Mouse (Mus musculus): ENCODE measurements around the gene Nrtn. TPM values are rescaled to one million over a fixed set of nuclear protein-coding genes. Genes with fewer than 3 reads are reported as not detected.

Gene Nrtn
- polyA plus RNA-seq, 1 experiment from 2014 or later, result 11.8 TPM

DNA sequence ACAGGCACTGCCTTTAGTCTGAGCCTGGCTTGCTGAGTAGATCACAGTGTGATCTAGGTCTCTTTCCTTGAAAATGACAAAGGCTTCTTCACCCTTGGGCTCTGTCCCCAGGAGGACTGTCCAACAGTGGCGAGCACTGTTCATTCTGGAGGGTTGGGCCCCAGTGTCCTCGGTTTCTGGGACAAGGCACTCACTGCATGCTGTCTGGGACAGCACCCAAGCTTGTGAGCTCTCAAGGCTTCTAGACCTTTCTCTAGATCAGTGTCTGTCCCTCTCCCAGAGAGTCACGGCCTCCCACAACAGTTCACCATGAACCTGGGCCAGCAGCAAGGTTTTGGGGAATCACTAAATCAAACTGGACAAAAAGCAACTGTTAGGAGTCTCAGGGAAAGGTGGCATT lies 35.3 kb upstream of the Nrtn start:
- Histone ChIP-seq H3K4me1 (replicated peaks; ENCODE audit: insufficient read depth, low read length) (no peaks in the 10 kb centered on the region), H3K27me3 (ENCODE audit: insufficient read depth, low read length) (no peaks in the 10 kb centered on the region), H3K27ac (no peak overlapping the region), H3K36me3 (ENCODE audit: insufficient read depth, low read length) (no peaks in the 10 kb centered on the region), H3K4me3 (replicated peaks; ENCODE audit: low read depth, low read length) (no peak overlapping the region), H3K4me2 (ENCODE audit: low read length) (no peak overlapping the region), H3K9me3 (replicated peaks; ENCODE audit: low read length) (no peaks in the 10 kb centered on the region), H3K9ac (ENCODE audit: low read depth, low read length) (no peak overlapping the region)
- WGBS, result 86% methylated on average over 3 of the region's 3 CpGs
- ATAC-seq (replicated peaks; ENCODE audit: low FRiP score, low read depth) (no peak), DNase-seq (ENCODE audit: low spot score) (no peak)
- no peak for TF ChIP-seq CTCF (IDR thresholded peaks at IDR 0.05; ENCODE audit: low read depth)

DNA sequence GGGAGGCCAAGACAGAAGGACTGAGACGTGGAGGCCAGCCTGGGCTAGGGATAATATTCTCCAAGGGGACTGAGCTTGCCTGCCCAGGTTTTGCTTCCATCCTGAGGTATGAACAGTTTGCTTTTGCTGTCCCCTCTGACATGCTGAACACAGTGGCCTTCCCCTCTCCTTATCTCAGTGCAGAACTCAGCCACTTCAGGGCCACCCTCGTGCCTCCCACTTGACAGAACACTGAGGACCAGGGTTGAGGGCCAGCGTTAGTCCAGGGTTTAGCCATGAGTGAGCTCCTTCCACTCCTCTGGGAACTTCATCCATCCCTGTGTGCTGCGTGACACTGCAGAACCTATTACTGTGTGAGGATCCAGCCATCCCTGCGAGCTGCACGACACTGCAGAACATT lies 32.0 kb upstream of the Nrtn start:
- H3K4me1 ChIP-seq (replicated peaks; ENCODE audit: insufficient read depth, low read length), result no peaks in the 10 kb centered on the region
- 94% methylated on average over 6 of the region's 6 CpGs for WGBS
- ATAC-seq (replicated peaks; ENCODE audit: low FRiP score, low read depth), result no peak
- H3K27ac ChIP-seq, result no peak overlapping the region
- no peaks in the 10 kb centered on the region for H3K9me3 ChIP-seq (replicated peaks; ENCODE audit: low read length)
- H3K4me3 ChIP-seq (replicated peaks; ENCODE audit: low read depth, low read length), result no peak overlapping the region
- no peak overlapping the region for H3K9ac ChIP-seq (ENCODE audit: low read depth, low read length)
- no peaks in the 10 kb centered on the region for H3K27me3 ChIP-seq (ENCODE audit: insufficient read depth, low read length)
- H3K36me3 ChIP-seq (ENCODE audit: insufficient read depth, low read length), result no peaks in the 10 kb centered on the region
- no peak for TF ChIP-seq CTCF (IDR thresholded peaks at IDR 0.05; ENCODE audit: low read depth)
- H3K4me2 ChIP-seq (ENCODE audit: low read length), result no peak overlapping the region
- DNase-seq (ENCODE audit: low spot score), result no peak

DNA sequence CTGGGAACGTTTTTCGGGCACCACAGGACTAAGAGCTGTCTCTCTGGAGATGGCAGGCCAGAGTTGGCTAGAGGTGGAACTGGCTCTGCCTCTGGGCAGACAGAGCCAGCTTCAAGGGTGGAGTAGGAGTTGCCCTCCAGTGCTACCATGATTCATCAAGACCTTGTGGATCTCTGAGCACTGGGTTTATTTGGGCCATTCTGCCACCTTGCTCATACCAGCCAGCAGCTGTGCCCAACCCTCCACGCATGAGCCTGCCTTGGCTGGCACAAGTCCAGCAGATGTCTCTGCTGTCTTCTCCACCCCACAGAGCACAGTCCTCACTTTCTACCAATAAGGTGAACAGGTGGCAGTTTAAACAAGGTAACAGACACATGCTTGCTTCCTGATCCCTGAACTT lies 31.6 kb upstream of the Nrtn start:
- no peak for TF ChIP-seq CTCF (IDR thresholded peaks at IDR 0.05; ENCODE audit: low read depth)
- Histone ChIP-seq H3K27me3 (ENCODE audit: insufficient read depth, low read length) (no peaks in the 10 kb centered on the region), H3K9me3 (replicated peaks; ENCODE audit: low read length) (no peaks in the 10 kb centered on the region), H3K9ac (ENCODE audit: low read depth, low read length) (no peak overlapping the region), H3K4me1 (replicated peaks; ENCODE audit: insufficient read depth, low read length) (no peaks in the 10 kb centered on the region), H3K36me3 (ENCODE audit: insufficient read depth, low read length) (no peaks in the 10 kb centered on the region), H3K4me3 (replicated peaks; ENCODE audit: low read depth, low read length) (no peak overlapping the region), H3K4me2 (ENCODE audit: low read length) (no peak overlapping the region), H3K27ac (no peak overlapping the region)
- ATAC-seq (replicated peaks; ENCODE audit: low FRiP score, low read depth), result no peak
- 65% methylated on average over 3 of the region's 3 CpGs for WGBS
- no peak for DNase-seq (ENCODE audit: low spot score)

DNA sequence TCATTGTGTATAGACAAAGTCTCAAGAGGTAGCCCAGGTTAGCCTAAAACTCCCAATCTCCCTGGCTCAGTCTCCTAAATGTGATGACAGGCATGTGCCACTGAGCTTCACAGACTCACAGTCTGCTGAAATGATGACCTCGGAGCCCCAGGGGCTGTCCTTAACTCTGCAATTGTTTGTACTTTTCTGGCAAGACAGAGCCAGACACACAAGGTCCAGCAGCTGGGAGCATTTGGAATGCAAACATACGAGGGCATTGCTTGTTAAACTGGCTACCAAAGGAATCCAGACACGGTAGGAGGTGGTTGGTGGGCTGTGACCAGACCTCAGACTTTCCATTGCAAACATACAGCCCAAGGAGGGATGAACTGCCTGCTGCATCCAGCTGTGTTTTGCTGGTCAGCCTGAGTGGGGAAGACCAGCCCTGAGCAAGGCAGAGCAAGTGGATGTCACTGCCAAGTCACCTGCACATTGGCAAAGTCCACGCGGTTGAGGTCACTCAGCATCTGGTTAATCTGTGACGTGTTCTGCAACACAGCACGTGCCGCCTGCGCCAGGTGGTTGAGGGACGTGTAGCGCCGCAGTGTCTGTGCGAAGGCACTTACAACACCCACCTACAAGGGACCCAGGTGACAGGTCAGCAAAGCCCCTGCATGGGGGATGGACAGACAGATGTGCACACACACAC lies 23.1 kb upstream of the Nrtn start:
- Histone ChIP-seq H3K9ac (ENCODE audit: low read depth, low read length) (no peak overlapping the region), H3K27ac (no peak overlapping the region), H3K36me3 (ENCODE audit: insufficient read depth, low read length) (no peaks in the 10 kb centered on the region), H3K4me2 (ENCODE audit: low read length) (no peak overlapping the region), H3K4me3 (replicated peaks; ENCODE audit: low read depth, low read length) (no peak overlapping the region), H3K9me3 (replicated peaks; ENCODE audit: low read length) (no peaks in the 10 kb centered on the region), H3K27me3 (ENCODE audit: insufficient read depth, low read length) (no peaks in the 10 kb centered on the region), H3K4me1 (replicated peaks; ENCODE audit: insufficient read depth, low read length) (no peaks in the 10 kb centered on the region)
- DNase-seq (ENCODE audit: low spot score), result no peak
- peak; percentile 21 for ATAC-seq (replicated peaks; ENCODE audit: low FRiP score, low read depth)
- 66% methylated on average over 13 of the region's 13 CpGs for WGBS
- no peak for TF ChIP-seq CTCF (IDR thresholded peaks at IDR 0.05; ENCODE audit: low read depth)

DNA sequence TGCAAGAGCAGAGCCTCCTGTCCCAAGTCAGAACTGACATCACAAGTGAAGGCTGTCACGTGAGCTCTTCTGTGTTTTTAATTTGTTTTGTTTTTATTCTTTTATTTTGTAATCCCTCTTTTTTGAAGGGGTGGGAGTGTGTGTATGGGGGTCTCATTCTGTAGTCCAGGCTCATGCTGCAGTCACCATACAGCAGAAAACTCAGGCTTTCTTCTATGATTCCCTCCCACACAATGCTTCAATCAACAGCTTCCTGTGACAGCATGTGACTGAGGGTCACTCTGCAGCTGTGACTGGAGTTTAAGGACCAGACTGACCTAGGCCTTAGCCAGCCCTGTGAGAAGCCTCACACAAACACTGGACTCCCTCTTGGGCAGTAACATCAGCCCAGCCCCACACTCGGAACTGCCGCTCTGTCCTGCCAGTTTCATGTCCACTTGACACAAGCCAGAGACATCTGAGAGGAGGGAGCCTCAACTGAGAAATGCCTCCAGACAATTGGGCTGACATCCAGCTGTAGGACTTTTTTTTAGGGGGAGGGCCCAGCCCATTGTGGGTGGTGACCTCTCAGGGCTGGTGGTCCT lies 21.5 kb upstream of the Nrtn start:
- Histone ChIP-seq H3K4me2 (ENCODE audit: low read length) (no peak overlapping the region), H3K27me3 (ENCODE audit: insufficient read depth, low read length) (no peaks in the 10 kb centered on the region), H3K9ac (ENCODE audit: low read depth, low read length) (no peak overlapping the region), H3K36me3 (ENCODE audit: insufficient read depth, low read length) (no peaks in the 10 kb centered on the region), H3K4me3 (replicated peaks; ENCODE audit: low read depth, low read length) (no peak overlapping the region), H3K27ac (peak overlapping the region; percentile 3; the same call in 1 of the 2 replicates), H3K4me1 (replicated peaks; ENCODE audit: insufficient read depth, low read length) (no peaks in the 10 kb centered on the region), H3K9me3 (replicated peaks; ENCODE audit: low read length) (no peaks in the 10 kb centered on the region)
- ATAC-seq (replicated peaks; ENCODE audit: low FRiP score, low read depth) (no peak; the same call in 1 of the 2 replicates), DNase-seq (ENCODE audit: low spot score) (peak; percentile 63)
- no peak for TF ChIP-seq CTCF (IDR thresholded peaks at IDR 0.05; ENCODE audit: low read depth)
- WGBS, result 39% methylated on average over 3 of the region's 3 CpGs

DNA sequence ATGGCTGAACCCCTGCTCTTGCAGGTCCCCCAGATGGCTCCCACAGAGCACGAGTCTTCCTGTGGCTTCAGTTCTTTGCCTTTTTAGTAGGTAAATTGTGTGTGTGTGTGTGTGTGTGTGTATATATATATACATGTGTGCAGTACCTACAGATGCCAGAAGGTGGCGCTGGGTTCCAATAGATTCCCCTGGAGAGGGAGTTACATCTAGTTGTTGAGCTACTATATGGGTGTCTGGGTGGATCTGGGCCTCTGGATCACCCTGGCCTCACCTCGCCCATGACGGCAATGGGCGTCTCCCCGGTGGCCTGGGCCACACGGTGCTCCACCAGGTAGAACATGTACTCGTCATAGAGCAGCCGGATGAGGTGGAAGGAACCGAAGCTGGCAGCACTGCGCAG lies 20.2 kb upstream of the Nrtn start:
- no peak overlapping the region for H3K27ac ChIP-seq
- no peaks in the 10 kb centered on the region for H3K27me3 ChIP-seq (ENCODE audit: insufficient read depth, low read length)
- 87% methylated on average over 11 of the region's 11 CpGs for WGBS
- peak; percentile 27; the same call in 1 of the 2 replicates for TF ChIP-seq CTCF (IDR thresholded peaks at IDR 0.05; ENCODE audit: low read depth)
- H3K4me3 ChIP-seq (replicated peaks; ENCODE audit: low read depth, low read length), result no peak overlapping the region
- H3K4me2 ChIP-seq (ENCODE audit: low read length), result no peak overlapping the region
- no peak overlapping the region for H3K9ac ChIP-seq (ENCODE audit: low read depth, low read length)
- no peaks in the 10 kb centered on the region for H3K36me3 ChIP-seq (ENCODE audit: insufficient read depth, low read length)
- ATAC-seq (replicated peaks; ENCODE audit: low FRiP score, low read depth) (no peak), DNase-seq (ENCODE audit: low spot score) (no peak)
- no peaks in the 10 kb centered on the region for H3K4me1 ChIP-seq (replicated peaks; ENCODE audit: insufficient read depth, low read length)
- H3K9me3 ChIP-seq (replicated peaks; ENCODE audit: low read length), result no peaks in the 10 kb centered on the region
